Mouse (Mus musculus) layer of hippocampus, postnatal 10 days (tissue): ENCODE measurements around the gene Acsm3. TPM values are rescaled to one million over a fixed set of nuclear protein-coding genes. Genes with fewer than 3 reads are reported as not detected.

Source experiments
- DNase-seq, 2 experiments: peaks; one replicate each; pipeline ENCODE4 v3.0.0; 2021; ENCODE audit warnings: low spot score in 2 of 2
- total RNA-seq, 2 experiments: library from RNA; stranded (reverse); gene quantifications; 2 replicates each; pipeline ENCODE4 v1.2.3; 2021

The Acsm3 gene
- total RNA-seq, 2 experiments from 2014 or later = not detected

GRCm38 (mm10) chr7:119795311-119795710 is 34.6 kb downstream of the Acsm3 start:
- no peak for DNase-seq

- DNase-seq = no peak
These were observed 39.8 kb downstream of the Acsm3 start for GRCm38 (mm10) chr7:119800488-119800887.

GRCm38 (mm10) chr7:119800991-119801390 is 40.3 kb downstream of the Acsm3 start:
- no peak for DNase-seq

GRCm38 (mm10) chr7:119807396-119807795 is 46.7 kb downstream of the Acsm3 start:
- no peak for DNase-seq

- DNase-seq = no peak
These were observed 48.0 kb downstream of the Acsm3 start for GRCm38 (mm10) chr7:119808723-119809122.

- DNase-seq = no peak
These were observed 74.6 kb downstream of the Acsm3 start for GRCm38 (mm10) chr7:119835371-119835770.

- DNase-seq = no peak
These were observed 75.5 kb downstream of the Acsm3 start for GRCm38 (mm10) chr7:119835996-119836777.

Other genes starting within 250 kb of the Acsm3 start
- under 1 TPM; 0.22 to 0.34 TPM for gene Acsm5, start 241.5 kb upstream of the Acsm3 start, total RNA-seq
- not detected for gene Pdilt, start 237.4 kb upstream of the Acsm3 start, total RNA-seq
- not detected for gene Acsm2, start 206.6 kb upstream of the Acsm3 start, total RNA-seq
- not detected for gene Acsm1, start 153.9 kb upstream of the Acsm3 start, total RNA-seq
- not detected for gene Acsm4, start 70.9 kb upstream of the Acsm3 start, total RNA-seq
- gene Thumpd1, start 40.1 kb upstream of the Acsm3 start, total RNA-seq = 10 to 100 TPM; 44.1 to 46.0 TPM
- gene Rexo5, start 33.1 kb downstream of the Acsm3 start, total RNA-seq = 1 to 10 TPM; 3.6 to 4.6 TPM
- gene Eri2, start 33.1 kb downstream of the Acsm3 start, total RNA-seq = 1 to 10 TPM; 7.1 to 9.6 TPM
- gene Lyrm1, start 134.9 kb downstream of the Acsm3 start, total RNA-seq = 1 to 10 TPM; 7.3 to 8.9 TPM
- 10 to 100 TPM; 23.3 to 24.0 TPM for gene Dcun1d3, start 135.4 kb downstream of the Acsm3 start, total RNA-seq